ENCODE assay signal across 8 mouse cellular contexts in the genomic region with DNA sequence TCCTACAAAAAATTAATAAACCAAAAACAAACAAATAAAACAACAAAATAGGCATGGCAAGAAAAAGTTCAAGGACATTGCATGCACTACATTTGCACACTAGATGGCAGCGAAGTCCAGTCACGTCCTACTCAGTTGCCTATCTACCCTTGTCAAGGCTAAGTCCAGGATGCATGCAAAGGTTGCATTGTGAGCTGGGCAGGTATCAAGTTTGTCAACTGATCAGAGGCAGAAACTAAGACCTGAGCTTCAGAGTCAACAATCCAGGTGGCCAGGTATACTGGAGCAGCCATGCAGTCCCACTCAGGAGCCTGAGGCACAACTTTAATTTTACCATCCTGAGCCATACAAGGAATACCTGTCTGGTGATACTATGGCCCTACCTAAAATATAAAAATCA. TPM values are rescaled to one million over a fixed set of nuclear protein-coding genes. Genes with fewer than 3 reads are reported as not detected.
A peak's percentile ranks its signal among the peaks of the same experiment; 100 is the strongest.
DNase-seq lines count a peak whose midpoint lies in the region; ATAC-seq and TF ChIP-seq lines count a peak whose summit lies in the region.

No protein-coding gene starts in this region.

- no peak overlapping the region for H3K27ac ChIP-seq in embryonic fibroblast, embryonic 13.5 days (ENCODE audit: insufficient read depth, low read length)
- no peak overlapping the region; the same call in 1 of the 2 replicates for H3K27ac ChIP-seq in hindbrain, embryonic 14.5 days
- H3K27ac ChIP-seq in limb, embryonic 15.5 days: 0 out of 2 replicates have a peak overlapping the region, but pooled peaks have one; percentile 11
- no peak overlapping the region for H3K27ac ChIP-seq in midbrain, postnatal 0 days (ENCODE audit: low read depth, low read length)

- H3K4me1 ChIP-seq in embryonic fibroblast, embryonic 13.5 days (ENCODE audit: control insufficient read depth, insufficient read depth, low read length): no peaks in the 10 kb centered on the region
- peaks cover 26% of the 10 kb centered on the region for H3K4me1 ChIP-seq in hindbrain, embryonic 14.5 days (replicated peaks; ENCODE audit: control insufficient read depth, insufficient read depth, low read length)
- H3K4me1 ChIP-seq in limb, embryonic 15.5 days: peaks cover 30% of the 10 kb centered on the region
- peaks cover 10% of the 10 kb centered on the region; the same call in 1 of the 2 replicates for H3K4me1 ChIP-seq in midbrain, postnatal 0 days (ENCODE audit: insufficient read depth, low read length)

- WGBS in hindbrain, embryonic 14.5 days: 2% methylated on average over 2 of the region's 2 CpGs
- 1% methylated on average over 2 of the region's 2 CpGs for WGBS in limb, embryonic 15.5 days
- WGBS in midbrain, postnatal 0 days: 3% methylated on average over 2 of the region's 2 CpGs

- ATAC-seq in hindbrain, embryonic 14.5 days (ENCODE audit: low FRiP score): peak; percentile 66
- ATAC-seq in limb, embryonic 15.5 days (ENCODE audit: insufficient number of reproducible peaks, low FRiP score, low TSS enrichment, low read depth): 0 out of 2 replicates have a peak, but pooled peaks have one; percentile 53
- ATAC-seq in midbrain, postnatal 0 days (ENCODE audit: low FRiP score): 0 out of 2 replicates have a peak, but pooled peaks have one; percentile 61

- no peak overlapping the region for H3K4me2 ChIP-seq in hindbrain, embryonic 14.5 days (replicated peaks)
- no peak overlapping the region for H3K4me2 ChIP-seq in limb, embryonic 15.5 days
- H3K4me2 ChIP-seq in midbrain, postnatal 0 days (ENCODE audit: low read depth, low read length, poor library complexity, severe bottlenecking): no peak overlapping the region

- H3K4me3 ChIP-seq in embryonic fibroblast, embryonic 13.5 days (ENCODE audit: insufficient read depth, low read length): no peak overlapping the region
- H3K4me3 ChIP-seq in hindbrain, embryonic 14.5 days (replicated peaks; ENCODE audit: low read length): no peak overlapping the region
- H3K4me3 ChIP-seq in limb, embryonic 15.5 days: no peak overlapping the region
- H3K4me3 ChIP-seq in midbrain, postnatal 0 days (ENCODE audit: low read depth, low read length): no peak overlapping the region

- DNase-seq in right cerebral cortex, adult 18-20 months: peak; percentile 51
- no peak for DNase-seq in right cerebral cortex, postnatal 14 days
- peak; percentile 90 for DNase-seq in brain, adult 2 months (ENCODE audit: low read depth, low spot score)
- DNase-seq in hindbrain, embryonic 14.5 days (ENCODE audit: low spot score): peak; percentile 74
- DNase-seq in midbrain, postnatal 0 days (ENCODE audit: low spot score): peak; percentile 79
- DNase-seq in frontal cortex, postnatal 10 days (ENCODE audit: low spot score in 2 of 2): no peak

- no peaks in the 10 kb centered on the region for H3K9me3 ChIP-seq in hindbrain, embryonic 14.5 days (ENCODE audit: control insufficient read depth, low read length)
- no peaks in the 10 kb centered on the region for H3K9me3 ChIP-seq in limb, embryonic 15.5 days
- H3K9me3 ChIP-seq in midbrain, postnatal 0 days (ENCODE audit: low read length): no peaks in the 10 kb centered on the region

- peak; percentile 67 for TF ChIP-seq POLR2A in embryonic fibroblast, embryonic 13.5 days (IDR thresholded peaks at IDR 0.05; ENCODE audit: low read depth, low read length)

- no peak overlapping the region for H3K9ac ChIP-seq in hindbrain, embryonic 14.5 days
- no peak overlapping the region for H3K9ac ChIP-seq in limb, embryonic 15.5 days
- H3K9ac ChIP-seq in midbrain, postnatal 0 days (replicated peaks; ENCODE audit: low read length, poor library complexity, severe bottlenecking): no peak overlapping the region

- H3K36me3 ChIP-seq in hindbrain, embryonic 14.5 days (replicated peaks; ENCODE audit: control insufficient read depth, insufficient read depth): peaks cover 37% of the 10 kb centered on the region
- peaks cover 32% of the 10 kb centered on the region for H3K36me3 ChIP-seq in limb, embryonic 15.5 days
- peaks cover 28% of the 10 kb centered on the region for H3K36me3 ChIP-seq in midbrain, postnatal 0 days (ENCODE audit: insufficient read depth, low read length)

- TF ChIP-seq CTCF in embryonic fibroblast, embryonic 13.5 days (IDR thresholded peaks at IDR 0.05; ENCODE audit: borderline replicate concordance, insufficient read depth, low read length): peak; percentile 79; the same call in 1 of the 2 replicates
- peak; percentile 91 for TF ChIP-seq CTCF in midbrain, postnatal 0 days (IDR thresholded peaks at IDR 0.05)

- H3K27me3 ChIP-seq in hindbrain, embryonic 14.5 days (ENCODE audit: control insufficient read depth, insufficient read depth, low read length): no peaks in the 10 kb centered on the region
- no peaks in the 10 kb centered on the region for H3K27me3 ChIP-seq in limb, embryonic 15.5 days
- H3K27me3 ChIP-seq in midbrain, postnatal 0 days (ENCODE audit: insufficient read depth, low read length): no peaks in the 10 kb centered on the region

RNA-seq across cellular contexts. Expression of a gene that starts 21.9 kb away (rescaled TPM):
- polyA plus RNA-seq in embryonic fibroblast, embryonic 13.5 days (2011; ENCODE audit: insufficient read length, low read depth, missing spikeins): 78.4 and 83.1 TPM in 2 replicates
- polyA plus RNA-seq in hindbrain, embryonic 14.5 days (2014; fragmentation: Nextera tagmentation; extraction: Ambion mirVana): 73.5 and 76.7 TPM in 2 replicates
- 81.6 and 85.1 TPM in 2 replicates for polyA plus RNA-seq in limb, embryonic 15.5 days (2015; fragmentation: Nextera tagmentation; extraction: Ambion mirVana)
- total RNA-seq in midbrain, postnatal 0 days (2014; rRNA removed): 95.2 and 108 TPM in 2 replicates
- 84.2 and 85.8 TPM in 2 replicates for polyA plus RNA-seq in midbrain, postnatal 0 days (2015; fragmentation: Nextera tagmentation; extraction: Ambion mirVana)

RNA-seq across cellular contexts. Expression of a gene that starts 52.4 kb away (rescaled TPM):
- 119 and 136 TPM in 2 replicates for polyA plus RNA-seq in embryonic fibroblast, embryonic 13.5 days (2011; ENCODE audit: insufficient read length, low read depth, missing spikeins)
- polyA plus RNA-seq in hindbrain, embryonic 14.5 days (2014; fragmentation: Nextera tagmentation; extraction: Ambion mirVana): 13.8 and 15.8 TPM in 2 replicates
- 59.4 and 64.3 TPM in 2 replicates for polyA plus RNA-seq in limb, embryonic 15.5 days (2015; fragmentation: Nextera tagmentation; extraction: Ambion mirVana)
- 28.8 and 29.3 TPM in 2 replicates for total RNA-seq in midbrain, postnatal 0 days (2014; rRNA removed)
- polyA plus RNA-seq in midbrain, postnatal 0 days (2015; fragmentation: Nextera tagmentation; extraction: Ambion mirVana): 9.1 and 12.8 TPM in 2 replicates

Comparison
In these comparisons a context has a peak if more than half of its experiments do, and no peak if none do; other contexts are left out.
1. DNase-seq: peak in right cerebral cortex, adult 18-20 months (single experiment), brain, adult 2 months (single experiment), hindbrain, embryonic 14.5 days (single experiment) and midbrain, postnatal 0 days (single experiment); none in right cerebral cortex, postnatal 14 days (single experiment) and frontal cortex, postnatal 10 days (0 of 2).
2. Peak in every context shown above with its lines, with median percentiles within 50 percentile points of each other: ATAC-seq.